Mouse (Mus musculus) heart, embryonic 10.5 days (tissue): Measurements from ENCODE around the gene Blvrb. TPM values are rescaled to one million over a fixed set of nuclear protein-coding genes. Genes with fewer than 3 reads are reported as not detected.

Source experiments
- DNase-seq: peaks from one replicate; pipeline ENCODE4 v3.0.0-alpha.2; 2017; ENCODE audit warnings: low spot score
- H3K27ac ChIP-seq: fragments of 300-500 bp; sonication (generic); 2 replicates; pipeline ENCODE4 v1.5.1; 2016; ENCODE audit warnings: mild to moderate bottlenecking
- H3K27me3 ChIP-seq: fragments of 300-500 bp; sonication (generic); 2 replicates; pipeline ENCODE4 v1.6.1; 2016; ENCODE audit warnings: mild to moderate bottlenecking; ENCODE audit not compliant: poor library complexity, insufficient read depth, severe bottlenecking
- H3K36me3 ChIP-seq: fragments of 300-500 bp; sonication (generic); 2 replicates; pipeline ENCODE4 v1.6.1; 2016; ENCODE audit warnings: mild to moderate bottlenecking, moderate library complexity
- H3K4me1 ChIP-seq: fragments of 300-500 bp; sonication (generic); 2 replicates; pipeline ENCODE4 v1.6.1; 2016; ENCODE audit warnings: mild to moderate bottlenecking
- H3K4me3 ChIP-seq: fragments of 300-500 bp; sonication (generic); 2 replicates; pipeline ENCODE4 v1.5.1; 2016; ENCODE audit warnings: mild to moderate bottlenecking, moderate library complexity
- H3K9me3 ChIP-seq: fragments of 300-500 bp; sonication (generic); 2 replicates; pipeline ENCODE4 v1.6.1; 2016; ENCODE audit warnings: mild to moderate bottlenecking, moderate library complexity
- WGBS: fragments of 180-500 bp; shearing (Covaris S2); methylation state at CpG from one replicate; pipeline ENCODE4 v1.1.7; 2016; 5-methylcytosine and 5-hydroxymethylcytosine counted together
- polyA plus RNA-seq: library from polyadenylated mRNA; unstranded; fragments of >200 nt; fragmentation: Nextera tagmentation; extraction: Ambion mirVana; gene quantifications from 2 replicates; pipeline ENCODE4 v1.2.1, GENCODE M21; 2016

Gene Blvrb
- polyA plus RNA-seq, 1 experiment from 2014 or later: 88.8 TPM

GRCm38 (mm10) chr7:27478561-27478960 is 30.8 kb downstream of the Blvrb start:
- DNase-seq: no peak
- Histone ChIP-seq H3K9me3 (no peaks in the 10 kb centered on the region), H3K36me3 (peaks cover 17% of the 10 kb centered on the region), H3K4me1 (peaks cover 25% of the 10 kb centered on the region), H3K4me3 (no peak overlapping the region), H3K27me3 (no peaks in the 10 kb centered on the region), H3K27ac (no peak overlapping the region)
- WGBS: 76% methylated on average over 7 of the region's 7 CpGs

DNA sequence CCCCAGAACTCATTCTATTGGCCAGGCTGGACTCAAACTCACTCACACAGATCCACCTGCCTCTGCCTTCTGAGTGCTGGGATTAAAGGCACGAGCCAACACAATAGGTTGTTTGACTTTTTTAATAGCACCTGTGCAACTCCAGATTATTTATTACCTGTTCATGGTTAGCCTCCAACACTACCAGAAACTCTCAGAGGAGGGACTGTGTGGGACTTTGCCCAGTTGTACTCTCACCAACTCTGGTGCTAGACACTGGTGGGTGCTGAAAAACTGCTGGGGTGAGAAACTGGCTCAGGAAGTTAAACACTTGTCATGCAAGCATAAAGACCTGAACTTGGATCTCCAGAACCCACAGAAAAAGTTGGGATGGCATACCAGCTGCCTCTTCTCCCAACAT is 32.0 kb downstream of the Blvrb start:
- Histone ChIP-seq H3K27ac (no peak overlapping the region), H3K27me3 (no peaks in the 10 kb centered on the region), H3K9me3 (no peaks in the 10 kb centered on the region), H3K36me3 (peaks cover 17% of the 10 kb centered on the region), H3K4me1 (peaks cover 25% of the 10 kb centered on the region), H3K4me3 (no peak overlapping the region)
- WGBS: 96% methylated on average over 1 of the region's 1 CpGs
- DNase-seq: no peak

DNA sequence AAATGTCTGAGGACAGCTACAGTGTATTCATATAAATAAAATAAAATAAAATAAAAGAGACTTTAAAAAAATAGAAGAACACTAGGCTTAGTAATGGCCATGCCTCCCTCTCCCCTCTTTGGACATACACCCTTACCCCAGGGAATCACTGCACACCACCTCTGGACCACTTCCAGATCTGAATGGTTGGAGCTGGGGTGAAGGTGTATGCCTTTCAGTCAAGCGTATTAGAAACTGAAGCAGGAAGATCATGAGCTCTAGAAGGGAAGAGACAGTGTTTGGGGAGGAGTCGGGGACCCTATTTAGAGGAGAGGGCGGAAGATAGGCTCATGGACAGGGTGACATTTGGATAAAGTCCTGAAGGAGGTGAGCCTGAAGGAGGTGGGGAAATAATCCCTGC is 32.7 kb downstream of the Blvrb start:
- H3K9me3 ChIP-seq: no peaks in the 10 kb centered on the region
- peak overlapping the region; percentile 89 for H3K27ac ChIP-seq
- peaks cover 17% of the 10 kb centered on the region for H3K36me3 ChIP-seq
- H3K4me1 ChIP-seq: peaks cover 24% of the 10 kb centered on the region
- H3K27me3 ChIP-seq: no peaks in the 10 kb centered on the region
- peak overlapping the region; percentile 56 for H3K4me3 ChIP-seq
- no peak for DNase-seq
- WGBS: 65% methylated on average over 3 of the region's 3 CpGs

GRCm38 (mm10) chr7:27480927-27481626 is 33.3 kb downstream of the Blvrb start:
- Histone ChIP-seq H3K27me3 (no peaks in the 10 kb centered on the region), H3K4me3 (peak overlapping the region; percentile 56), H3K9me3 (no peaks in the 10 kb centered on the region), H3K4me1 (peaks cover 25% of the 10 kb centered on the region), H3K27ac (peak overlapping the region; percentile 89), H3K36me3 (peaks cover 15% of the 10 kb centered on the region)
- DNase-seq: no peak
- 12% methylated on average over 11 of the region's 11 CpGs for WGBS

GRCm38 (mm10) chr7:27481627-27481969 is 33.8 kb downstream of the Blvrb start:
- peak overlapping the region; percentile 89 for H3K27ac ChIP-seq
- H3K4me3 ChIP-seq: peak overlapping the region; percentile 56
- no peaks in the 10 kb centered on the region for H3K9me3 ChIP-seq
- peaks cover 25% of the 10 kb centered on the region for H3K4me1 ChIP-seq
- WGBS: 0% methylated on average over 12 of the region's 12 CpGs
- DNase-seq: peak; percentile 97
- peaks cover 10% of the 10 kb centered on the region for H3K36me3 ChIP-seq
- H3K27me3 ChIP-seq: no peaks in the 10 kb centered on the region

DNA sequence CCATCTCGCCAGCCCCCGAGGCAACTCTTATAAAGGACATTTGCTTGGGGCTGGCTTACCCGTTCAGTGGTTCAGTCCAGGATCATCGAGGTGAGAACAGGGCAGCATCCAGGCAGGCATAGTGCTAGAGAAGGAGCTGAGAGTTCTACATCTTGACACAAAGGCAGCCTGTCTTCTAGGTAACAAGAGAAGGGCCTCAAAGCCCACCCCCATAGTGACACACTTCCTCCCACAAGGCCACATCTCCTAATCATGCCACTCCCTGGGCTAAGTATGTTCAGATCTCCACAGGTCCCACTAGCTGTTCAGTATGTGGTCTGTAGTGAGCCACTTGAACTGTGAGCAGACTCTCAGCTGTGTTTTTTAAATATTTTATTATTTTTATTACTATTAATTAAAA is 36.1 kb downstream of the Blvrb start:
- no peak overlapping the region for H3K27ac ChIP-seq
- no peak overlapping the region for H3K4me3 ChIP-seq
- H3K4me1 ChIP-seq: peaks cover 36% of the 10 kb centered on the region
- WGBS: 91% methylated on average over 4 of the region's 4 CpGs
- no peaks in the 10 kb centered on the region for H3K27me3 ChIP-seq
- no peak for DNase-seq
- H3K36me3 ChIP-seq: 0 out of 2 replicates have a peak, but pooled peaks cover 2% of the 10 kb centered on the region
- H3K9me3 ChIP-seq: no peaks in the 10 kb centered on the region

DNA sequence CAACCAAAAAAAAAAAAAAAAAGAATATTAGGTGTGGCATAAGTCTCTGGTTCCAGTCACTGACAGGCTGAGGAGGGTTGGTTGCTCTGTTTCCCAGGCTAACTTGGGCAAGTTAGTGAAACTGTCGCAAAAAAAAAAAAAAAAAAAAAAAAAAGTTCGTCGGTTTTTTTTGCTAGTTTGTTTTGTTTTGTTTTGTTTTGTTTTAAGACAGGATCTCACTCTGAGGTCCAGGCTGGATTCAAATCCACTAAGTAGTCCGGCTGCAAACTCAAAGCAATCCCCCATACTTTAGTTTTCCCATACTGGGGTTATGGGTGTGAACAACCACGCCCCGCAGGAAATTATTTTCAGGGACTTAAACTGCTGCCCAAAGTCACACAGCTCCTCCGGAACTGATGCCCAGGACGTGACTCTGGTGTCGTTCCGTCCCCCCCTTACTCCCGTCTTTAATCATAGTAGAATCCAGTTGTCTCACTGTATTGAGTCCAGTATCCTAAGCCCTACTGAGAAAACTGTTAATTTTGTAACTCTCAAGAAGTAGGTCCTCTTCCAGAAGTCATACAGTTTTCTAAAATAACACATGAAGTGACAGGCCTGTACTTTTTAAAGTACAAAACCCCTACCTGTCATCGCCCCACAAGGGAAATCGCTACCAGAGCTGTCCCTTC is 38.5 kb downstream of the Blvrb start:
- Histone ChIP-seq H3K9me3 (no peaks in the 10 kb centered on the region), H3K27ac (peak overlapping the region; percentile 97), H3K4me3 (peak overlapping the region; percentile 81), H3K27me3 (no peaks in the 10 kb centered on the region), H3K36me3 (peaks cover 14% of the 10 kb centered on the region), H3K4me1 (peaks cover 51% of the 10 kb centered on the region)
- 3% methylated on average over 13 of the region's 13 CpGs for WGBS
- DNase-seq: no peak

DNA sequence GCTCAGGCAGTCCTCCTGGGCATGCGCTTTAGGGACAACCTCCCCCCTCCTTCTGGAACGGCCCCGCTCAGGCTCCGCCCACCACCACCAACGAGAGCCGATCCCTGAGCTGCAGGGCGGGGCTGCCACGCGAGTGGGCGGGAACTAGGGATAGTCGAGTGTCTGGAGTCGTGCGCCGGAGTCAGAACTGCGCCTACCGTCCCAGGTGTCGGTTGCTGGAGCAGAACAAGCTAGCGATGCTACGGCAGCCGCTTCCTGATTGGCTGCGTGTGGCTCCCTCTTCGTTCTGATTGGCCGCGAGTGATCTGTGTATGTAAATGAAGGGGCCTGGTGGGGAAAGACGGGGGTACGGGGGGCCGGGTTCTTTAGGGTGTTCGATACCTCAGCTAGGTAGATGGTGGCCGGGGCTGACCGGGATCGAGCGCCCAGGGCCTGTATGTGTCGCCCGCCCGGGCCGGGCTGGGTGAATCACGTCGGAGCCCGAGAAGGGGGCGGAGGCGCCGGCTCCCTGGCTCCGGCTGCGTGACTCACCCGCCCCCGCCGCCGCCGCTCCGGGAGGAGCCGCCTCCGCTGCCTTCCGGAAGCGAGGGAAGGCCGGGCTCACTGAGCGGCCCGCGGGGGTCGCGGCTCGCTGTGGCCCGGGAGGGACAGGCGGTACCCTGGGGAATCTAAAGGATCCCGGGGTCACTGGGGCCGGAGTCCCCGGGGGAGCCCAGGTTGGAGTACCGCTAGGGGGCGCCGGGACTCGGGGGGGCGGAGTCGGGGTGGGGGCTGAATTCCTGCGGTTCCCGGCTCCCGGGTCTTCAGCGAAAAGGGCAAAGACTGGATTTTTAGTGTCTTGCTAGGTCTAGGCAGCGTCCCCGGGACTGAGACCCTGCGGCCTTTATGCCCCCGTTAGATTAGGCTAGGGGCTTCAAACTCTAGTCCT is 39.3 kb downstream of the Blvrb start, which contains the start of gene Sertad1:
Gene Sertad1 (plus strand): TSS at position 141 of the 928 bp plus-strand sequence.
- H3K36me3 ChIP-seq: peaks cover 14% of the 10 kb centered on the region
- H3K27ac ChIP-seq: peak within 1 kb of the TSS; percentile 97
- no peaks in the 10 kb centered on the region for H3K27me3 ChIP-seq
- DNase-seq: peak; percentile 100
- H3K4me1 ChIP-seq: peaks cover 51% of the 10 kb centered on the region
- H3K9me3 ChIP-seq: no peaks in the 10 kb centered on the region
- H3K4me3 ChIP-seq: peak within 1 kb of the TSS; percentile 81
- under 1% methylated on average over 80 of the region's 80 CpGs for WGBS

- peak; percentile 87 for DNase-seq
- under 1% methylated on average over 13 of the region's 13 CpGs for WGBS
- Histone ChIP-seq H3K4me1 (peaks cover 51% of the 10 kb centered on the region), H3K27ac (peak overlapping the region; percentile 97), H3K9me3 (no peaks in the 10 kb centered on the region), H3K4me3 (peak overlapping the region; percentile 81), H3K36me3 (peaks cover 14% of the 10 kb centered on the region), H3K27me3 (no peaks in the 10 kb centered on the region)
Measured at GRCm38 (mm10) chr7:27487740-27488268, 40.0 kb downstream of the Blvrb start.

GRCm38 (mm10) chr7:27489270-27489869 is 41.6 kb downstream of the Blvrb start:
- Histone ChIP-seq H3K4me3 (peak overlapping the region; percentile 27), H3K36me3 (peaks cover 14% of the 10 kb centered on the region), H3K9me3 (no peaks in the 10 kb centered on the region), H3K27me3 (no peaks in the 10 kb centered on the region), H3K27ac (peak overlapping the region; percentile 93), H3K4me1 (peaks cover 55% of the 10 kb centered on the region)
- DNase-seq: peak; percentile 74
- WGBS: 90% methylated on average over 25 of the region's 25 CpGs

DNA sequence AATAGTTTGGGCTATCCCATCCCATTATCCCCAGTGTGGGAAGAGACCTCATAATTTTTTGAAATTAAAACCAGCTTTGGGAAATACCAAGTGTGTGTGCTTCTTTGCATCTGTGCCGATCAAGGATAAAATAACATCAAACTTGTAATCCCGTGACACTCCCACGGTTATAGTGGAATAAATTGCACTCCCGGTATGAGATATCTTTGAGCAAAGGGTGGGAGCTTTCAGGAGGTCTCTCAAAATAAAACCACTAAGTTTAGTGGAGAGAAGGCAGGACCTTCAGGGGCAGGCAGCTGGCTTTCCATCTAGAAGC is 42.4 kb downstream of the Blvrb start:
- H3K27ac ChIP-seq: peak overlapping the region; percentile 93
- peak overlapping the region; percentile 56 for H3K4me3 ChIP-seq
- peaks cover 14% of the 10 kb centered on the region for H3K36me3 ChIP-seq
- DNase-seq: no peak
- H3K4me1 ChIP-seq: peaks cover 55% of the 10 kb centered on the region
- 35% methylated on average over 4 of the region's 4 CpGs for WGBS
- no peaks in the 10 kb centered on the region for H3K9me3 ChIP-seq
- H3K27me3 ChIP-seq: no peaks in the 10 kb centered on the region

DNA sequence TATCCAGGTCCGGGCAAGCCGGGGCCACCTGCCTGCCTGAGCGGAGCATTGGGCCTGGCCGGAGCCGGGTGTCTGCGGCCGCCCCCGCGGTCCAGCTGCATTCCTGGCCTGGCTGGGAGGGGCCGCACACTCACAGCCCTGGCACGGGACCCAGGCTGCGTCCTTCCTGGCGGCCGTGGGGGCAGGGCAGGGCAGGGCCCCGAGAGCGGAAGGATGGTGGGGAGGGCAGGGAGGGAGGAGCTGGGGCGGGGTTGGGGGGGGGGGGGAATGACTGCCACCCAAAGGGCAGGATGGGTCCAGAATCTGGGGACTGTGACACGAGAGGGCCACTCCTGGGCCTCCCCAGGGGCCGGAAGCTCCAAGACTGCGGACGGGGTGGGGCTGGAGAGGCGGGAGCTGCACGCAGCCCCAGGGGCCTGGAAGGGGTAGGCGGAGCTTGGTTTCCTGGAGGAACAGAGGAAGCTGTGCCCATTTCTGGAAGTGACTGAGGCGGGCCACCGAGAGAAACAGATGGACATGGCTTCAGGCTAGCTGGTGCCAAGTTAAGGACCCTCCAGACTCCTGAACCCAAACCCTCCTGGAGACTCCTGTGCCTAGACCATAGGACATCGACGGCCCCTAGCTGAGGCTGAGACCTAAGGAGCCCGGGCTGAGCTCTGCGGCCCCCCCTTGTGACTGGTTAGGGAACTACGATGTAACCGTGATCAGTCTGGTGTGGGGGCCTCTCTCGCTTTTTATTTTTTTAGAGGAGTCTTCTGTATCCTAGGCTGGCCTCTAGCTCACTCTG is 43.0 kb downstream of the Blvrb start:
- WGBS: under 1% methylated on average over 33 of the region's 33 CpGs
- H3K4me3 ChIP-seq: peak overlapping the region; percentile 56
- H3K36me3 ChIP-seq: peaks cover 14% of the 10 kb centered on the region
- no peaks in the 10 kb centered on the region for H3K9me3 ChIP-seq
- H3K4me1 ChIP-seq: peaks cover 52% of the 10 kb centered on the region
- H3K27me3 ChIP-seq: no peaks in the 10 kb centered on the region
- peak; percentile 97 for DNase-seq
- H3K27ac ChIP-seq: peak overlapping the region; percentile 93
